Mouse (Mus musculus) erythroid progenitor cell, adult 5-6 weeks (primary cell): ENCODE measurements around the gene Gm21746. TPM values are rescaled to one million over a fixed set of nuclear protein-coding genes. Genes with fewer than 3 reads are reported as not detected.
"Not testable (repeated sequence)": the region's sequence is repeated elsewhere in the genome, so short reads cannot be mapped to it uniquely, and the experiment has no call there.

Source experiments
- ATAC-seq: replicated peaks from 2 replicates; pipeline ENCODE4 v1.8.0; 2016; ENCODE audit warnings: moderate number of reproducible peaks, mild to moderate bottlenecking, moderate TSS enrichment, inconsistent platforms; ENCODE audit not compliant: poor library complexity, low FRiP score, severe bottlenecking
- total RNA-seq, 2 experiments: library from RNA; stranded (forward) in 1 of 2; stranded (reverse) in 1 of 2; fragments of 150-400 nt in 1 of 2; fragments of 186-747, 209-891 nt in 1 of 2; gene quantifications; 2 replicates each; pipeline versions ENCODE4 v1.2.3 to v1.2.4; 2015 to 2017; ENCODE audit warnings: low replicate concordance in 2 of 2

The Gm21746 gene
- total RNA-seq (2015; ENCODE audit: low replicate concordance) = not detected in 2 replicates
- not detected in 2 replicates for total RNA-seq (2017; ENCODE audit: low replicate concordance)

GRCm38 (mm10) chrY:6237895-6238294, at the start of gene Gm21746:
TSS of gene Gm21746 (minus strand) at chrY:6237995.
- ATAC-seq = not testable (repeated sequence)

- not testable (repeated sequence) for ATAC-seq
These were observed 29.0 kb upstream of the Gm21746 start, which contains the start of gene Gm20873 for GRCm38 (mm10) chrY:6266798-6267197. TSS of gene Gm20873 (plus strand) at chrY:6267098.

Other genes starting within 250 kb of the Gm21746 start
- not detected in 2 replicates for gene Gm20873, start 29.1 kb upstream of the Gm21746 start, total RNA-seq (2015; ENCODE audit: low replicate concordance)
- gene Gm20873, start 29.1 kb upstream of the Gm21746 start, total RNA-seq (2017; ENCODE audit: low replicate concordance) = not detected in 2 replicates